Mouse (Mus musculus) telencephalon, adult 2 months (tissue): ENCODE results near the gene Ssbp3.

Source experiments
- DNase-seq: peaks from one replicate; pipeline ENCODE4 v3.0.0-alpha.2; 2011; ENCODE audit warnings: low read depth, low spot score

Ssbp3 gene

DNA sequence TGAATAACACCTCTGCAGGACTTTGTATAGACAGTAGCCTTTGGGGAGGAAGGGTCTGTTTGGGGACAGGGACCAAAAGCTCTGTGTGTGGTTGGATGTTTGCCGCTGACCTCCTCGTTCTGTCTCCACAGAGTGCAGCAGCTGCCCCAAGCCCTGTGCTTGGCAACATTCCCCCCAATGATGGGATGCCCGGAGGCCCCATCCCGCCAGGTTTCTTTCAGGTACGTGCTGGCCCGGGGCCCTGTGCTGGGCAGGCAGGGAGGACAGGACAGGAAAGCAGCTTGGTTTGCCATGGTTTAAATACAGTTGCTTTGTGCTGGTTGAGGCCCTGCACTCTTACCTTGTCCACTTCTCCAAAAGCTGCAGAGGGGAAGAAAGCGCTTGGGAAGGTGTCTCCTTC lies 99.0 kb downstream of the Ssbp3 start:
- no peak for DNase-seq

DNA sequence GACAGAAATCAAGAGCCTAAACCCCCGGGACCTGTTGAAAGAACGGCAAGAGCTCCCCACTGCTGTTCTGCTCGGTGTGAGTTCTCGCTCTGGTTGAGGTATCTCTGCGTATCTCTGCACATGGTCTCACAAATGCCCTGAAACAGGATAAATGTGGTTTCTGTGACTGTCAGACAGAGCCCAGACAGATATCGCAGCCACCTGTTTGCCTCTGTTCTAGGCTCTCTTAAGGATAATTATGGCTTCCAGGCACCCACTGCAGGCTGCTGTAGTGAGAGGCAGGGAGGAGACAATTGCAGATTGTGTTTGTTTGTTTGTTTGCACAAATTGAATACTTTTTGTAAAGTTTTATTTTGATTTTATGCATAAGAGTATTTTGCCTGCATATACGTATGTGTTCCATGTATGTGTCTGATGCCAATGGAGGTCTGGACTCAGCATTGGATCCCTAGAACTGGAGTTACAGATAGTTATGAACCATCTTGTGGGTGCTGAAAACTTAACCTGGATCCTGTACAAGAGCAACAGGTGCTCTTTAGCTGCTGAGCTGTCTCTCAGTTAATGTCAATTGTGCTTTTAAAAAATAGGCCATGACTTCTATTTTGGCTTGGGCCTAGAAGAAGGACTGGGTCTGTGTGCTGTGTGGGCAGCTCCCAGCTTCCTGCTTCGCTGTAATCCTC lies 101.0 kb downstream of the Ssbp3 start:
- no peak for DNase-seq

DNA sequence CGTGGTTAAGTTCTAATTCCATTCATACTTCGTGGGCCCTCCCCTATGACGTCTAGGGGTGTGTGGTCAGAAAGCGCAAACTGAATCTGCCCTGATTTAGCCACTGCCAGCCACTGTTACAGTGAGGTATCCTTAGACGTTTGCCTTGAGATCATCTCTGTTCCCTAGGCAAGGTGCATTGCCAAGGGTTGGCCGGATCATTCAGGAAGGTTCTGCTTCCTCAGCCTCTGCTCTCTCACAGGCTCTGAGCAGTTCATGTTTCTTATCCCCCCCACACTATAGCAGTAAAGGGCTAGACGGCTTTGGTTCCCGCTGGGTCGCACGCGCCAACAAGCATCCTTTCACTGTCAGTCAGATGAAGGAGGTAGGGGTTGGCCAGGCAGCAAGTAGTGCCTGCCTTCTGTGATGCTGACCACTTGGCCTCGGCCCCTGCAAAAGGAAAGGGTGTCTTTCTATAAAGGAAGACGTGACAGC lies 101.5 kb downstream of the Ssbp3 start:
- DNase-seq, result no peak

DNA sequence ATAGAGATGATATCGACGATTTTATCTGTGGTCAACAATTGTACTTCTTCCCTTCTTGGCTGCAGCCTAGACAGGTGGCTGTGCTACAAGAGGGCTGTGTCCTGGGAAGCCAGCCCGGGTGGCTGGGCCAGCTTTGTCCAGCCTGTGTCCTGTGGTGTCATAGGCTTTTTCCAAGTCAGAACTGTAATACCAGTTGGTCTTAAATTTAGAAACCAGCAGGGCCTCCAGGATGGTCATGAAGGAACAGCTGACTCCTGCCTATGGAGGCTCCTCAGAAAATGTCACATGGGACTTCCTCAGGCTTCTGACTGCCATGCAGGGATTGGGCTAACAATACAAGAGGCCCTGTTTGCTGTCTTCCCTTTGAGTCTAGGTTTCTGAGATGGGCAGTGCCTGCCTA lies 102.1 kb downstream of the Ssbp3 start:
- DNase-seq, result no peak

DNA sequence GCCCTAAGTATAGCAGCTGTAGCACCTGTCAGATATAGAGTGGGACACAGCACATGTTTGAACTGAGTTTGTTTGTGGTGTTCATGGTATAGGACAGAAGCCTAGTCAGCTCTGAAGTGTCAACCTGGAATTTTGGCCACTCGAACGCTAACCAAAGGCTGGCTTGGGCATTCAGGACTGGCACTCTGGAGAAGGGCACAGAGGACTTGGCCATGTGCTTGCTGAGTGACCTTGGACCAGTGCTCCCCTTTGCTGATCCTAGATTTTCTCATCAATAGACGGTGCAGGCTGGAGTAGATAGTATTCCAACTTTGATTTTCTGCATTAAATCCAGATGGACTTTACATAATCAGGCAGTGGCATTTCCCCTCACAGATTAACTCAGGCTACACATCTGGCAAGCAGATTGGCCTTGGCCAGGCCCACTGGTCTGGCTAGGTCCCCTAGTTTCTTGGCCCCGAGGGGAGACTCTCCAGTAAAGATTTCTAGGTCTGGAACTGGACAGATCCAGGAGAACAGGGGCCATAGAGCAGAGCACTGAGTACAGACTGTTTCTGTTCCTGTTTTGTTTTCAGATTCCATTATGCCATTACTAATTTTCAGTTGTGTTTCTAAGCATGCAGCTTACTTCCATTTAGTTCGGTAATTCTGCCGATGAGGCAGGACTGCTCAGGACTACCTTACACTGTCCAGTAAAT lies 102.8 kb downstream of the Ssbp3 start:
- DNase-seq, result no peak

DNA sequence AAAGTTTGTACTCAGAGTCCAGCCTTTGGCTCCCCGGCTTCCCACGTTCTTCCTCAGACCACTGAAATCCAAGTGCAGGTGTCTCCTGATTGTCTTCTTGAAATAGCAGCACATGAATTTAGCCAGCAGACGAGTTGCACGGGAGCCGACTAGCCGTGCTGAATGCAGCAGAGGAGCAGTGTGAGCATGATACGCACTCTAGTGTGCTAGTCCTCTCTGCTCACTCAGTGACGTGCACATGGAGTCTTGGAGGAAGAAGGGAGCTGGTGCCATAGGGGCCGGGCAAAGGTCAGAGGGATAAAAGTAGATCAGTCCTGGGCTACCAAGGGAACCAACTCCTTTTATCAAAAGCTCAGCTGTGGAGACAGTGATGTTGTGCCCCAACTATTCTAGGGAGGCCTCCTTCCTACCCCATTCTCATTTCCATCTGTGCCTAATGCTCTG lies 103.3 kb downstream of the Ssbp3 start:
- DNase-seq, result no peak

DNA sequence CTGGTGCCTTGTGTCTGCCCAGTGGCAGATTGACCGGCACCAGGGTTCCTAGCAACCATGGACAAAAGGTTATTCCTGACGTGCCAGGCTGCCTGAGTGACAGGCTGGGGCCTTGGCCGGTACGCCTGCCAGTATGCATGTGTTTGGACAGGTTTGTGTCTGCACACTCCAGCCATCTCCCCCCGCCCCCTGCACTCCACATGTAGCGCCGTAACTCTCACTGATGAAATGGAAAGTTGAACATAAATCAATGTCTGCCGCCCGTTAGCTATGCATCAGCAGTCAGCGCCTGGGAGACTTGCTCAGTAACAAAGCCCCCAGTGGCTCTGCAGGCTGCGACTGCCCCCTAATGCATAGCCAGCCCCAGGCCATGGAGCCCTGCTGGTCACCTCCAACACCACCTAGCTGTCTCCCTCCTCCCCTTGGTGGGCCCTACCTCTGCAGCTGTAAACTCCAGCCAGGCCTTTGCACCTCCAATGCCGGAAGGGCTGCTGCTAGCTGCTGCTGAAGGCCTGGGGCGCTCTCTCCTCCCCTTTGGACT lies 105.5 kb downstream of the Ssbp3 start:
- DNase-seq, result no peak

DNA sequence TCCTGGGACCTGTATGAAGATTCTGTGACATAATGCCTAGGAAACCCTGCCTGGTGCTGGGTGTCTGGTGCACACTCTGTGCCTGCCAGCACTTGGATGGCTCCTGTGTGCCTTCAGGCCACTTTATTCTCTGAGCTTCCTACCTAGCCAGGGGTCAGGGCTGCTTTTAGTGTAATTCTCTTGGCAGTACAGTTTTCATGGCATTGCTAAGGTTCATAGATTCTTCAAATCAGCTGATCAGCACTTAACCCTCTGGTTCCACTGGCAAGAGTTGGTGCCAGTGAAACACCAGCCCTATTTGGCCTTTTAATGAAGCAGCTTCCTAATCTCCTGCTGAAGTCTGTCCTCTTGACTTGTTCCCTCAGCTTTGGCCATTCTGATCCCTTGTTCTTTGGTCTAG lies 106.8 kb downstream of the Ssbp3 start:
- DNase-seq, result no peak

DNA sequence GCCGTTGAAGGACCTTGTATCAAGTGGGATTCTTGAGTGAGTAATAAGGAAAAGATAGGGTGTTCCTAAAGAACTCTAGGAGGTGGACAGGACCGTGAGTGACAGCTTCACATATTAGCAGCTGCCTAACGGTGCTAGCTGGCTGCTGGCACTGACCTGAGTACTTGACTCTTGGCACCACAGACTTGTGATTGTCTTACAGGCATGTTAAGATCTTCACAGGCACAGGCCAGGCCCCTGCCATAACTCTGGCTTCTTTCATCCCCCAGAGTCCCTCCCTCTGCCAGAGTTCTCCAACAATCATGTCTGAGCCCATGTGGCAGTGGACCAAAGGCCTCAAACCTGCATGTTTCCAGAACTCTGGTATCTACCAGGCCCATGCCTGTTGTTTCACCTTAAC lies 108.0 kb downstream of the Ssbp3 start:
- no peak for DNase-seq

DNA sequence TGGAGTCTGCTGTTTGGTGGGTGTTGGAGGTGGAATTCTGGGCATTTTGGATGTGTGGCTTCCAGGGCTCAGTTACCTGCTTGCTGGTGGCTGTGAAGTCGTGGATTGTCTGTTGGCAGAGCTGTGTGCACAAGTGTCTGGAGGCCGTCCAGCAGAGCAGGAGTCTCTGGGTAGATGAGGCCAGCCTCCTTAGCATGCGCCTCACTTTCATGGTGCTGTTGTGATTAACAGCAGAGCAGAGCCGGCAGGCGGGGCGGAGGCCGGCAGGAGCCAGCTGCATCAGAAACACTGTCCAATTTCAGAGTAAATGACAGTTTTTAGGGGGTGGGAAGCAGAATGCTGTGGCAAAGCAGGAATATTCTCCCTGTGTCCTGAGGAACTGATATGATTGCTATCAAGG lies 108.5 kb downstream of the Ssbp3 start:
- DNase-seq, result peak; percentile 41

DNA sequence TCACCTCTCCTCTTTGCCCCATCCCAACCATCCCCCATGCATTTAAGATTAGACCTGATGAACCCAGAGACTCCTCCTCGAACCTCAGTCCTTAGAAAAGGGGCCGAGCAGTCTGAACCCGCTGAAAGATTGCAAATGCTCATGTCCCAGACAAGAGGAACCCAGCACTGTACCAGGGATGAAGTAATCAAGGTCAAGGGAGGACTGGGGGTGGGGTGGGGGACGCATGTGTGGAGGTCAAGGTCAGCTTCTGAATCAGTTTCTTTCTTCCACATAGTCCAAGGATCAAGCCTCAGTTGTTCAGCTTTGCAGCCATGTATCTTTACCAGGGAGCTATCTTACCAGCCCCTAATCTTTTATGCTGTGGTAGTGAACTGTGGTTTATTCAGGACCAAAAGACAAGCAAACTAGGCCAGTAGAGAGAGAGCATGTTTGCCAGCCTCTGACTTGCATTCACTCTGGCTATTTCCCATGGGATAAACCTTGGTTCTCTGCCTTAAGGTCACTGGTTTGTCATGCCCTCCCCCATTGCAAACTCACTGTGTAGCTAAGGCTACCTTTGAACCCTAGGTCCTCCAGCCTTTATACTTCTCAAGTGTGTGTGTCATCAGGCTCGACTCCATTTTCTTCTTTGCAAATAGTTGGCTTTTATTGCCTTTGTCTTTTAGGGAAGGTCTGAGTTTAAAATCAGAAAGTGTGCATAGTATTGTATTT lies 109.9 kb downstream of the Ssbp3 start:
- DNase-seq, result no peak

DNA sequence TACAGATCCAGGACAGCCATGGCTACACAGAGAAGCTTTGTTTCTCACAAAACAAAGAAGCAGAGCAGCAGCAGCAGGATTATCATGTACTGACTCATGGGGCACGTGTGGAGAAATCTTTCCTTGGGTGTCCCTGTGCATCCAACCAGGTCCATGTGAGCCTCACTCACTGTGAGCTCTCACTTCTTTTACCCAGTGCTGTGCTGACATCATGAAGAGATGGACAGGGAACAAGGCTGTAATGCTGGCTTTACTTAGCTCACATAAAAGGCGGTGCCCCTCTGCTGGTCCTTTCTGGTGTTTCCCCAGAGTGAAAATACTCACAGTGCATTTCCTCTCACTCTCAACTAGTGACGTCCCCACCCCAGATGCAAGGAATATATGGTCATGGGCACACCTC lies 111.0 kb downstream of the Ssbp3 start:
- no peak for DNase-seq

DNA sequence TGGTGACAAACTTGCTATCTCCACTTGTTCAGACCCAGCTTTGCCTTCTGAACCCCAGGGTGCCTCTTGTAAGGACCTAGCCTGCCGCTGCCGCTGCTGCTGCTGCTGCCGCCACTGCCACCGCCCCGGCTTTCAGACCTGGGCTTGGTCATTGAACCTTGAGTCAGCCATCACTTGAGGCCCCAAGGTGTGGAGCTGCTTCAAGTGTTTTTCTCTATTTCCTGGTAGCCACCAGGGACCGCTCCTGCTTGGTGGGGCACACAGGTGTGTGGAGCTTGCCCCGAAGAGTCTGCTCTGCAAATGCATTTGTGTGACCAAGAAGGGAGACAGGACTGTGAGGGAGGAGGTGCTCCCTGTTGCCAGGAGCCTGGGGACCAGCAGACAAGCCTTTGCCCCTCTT lies 114.4 kb downstream of the Ssbp3 start:
- no peak for DNase-seq

DNA sequence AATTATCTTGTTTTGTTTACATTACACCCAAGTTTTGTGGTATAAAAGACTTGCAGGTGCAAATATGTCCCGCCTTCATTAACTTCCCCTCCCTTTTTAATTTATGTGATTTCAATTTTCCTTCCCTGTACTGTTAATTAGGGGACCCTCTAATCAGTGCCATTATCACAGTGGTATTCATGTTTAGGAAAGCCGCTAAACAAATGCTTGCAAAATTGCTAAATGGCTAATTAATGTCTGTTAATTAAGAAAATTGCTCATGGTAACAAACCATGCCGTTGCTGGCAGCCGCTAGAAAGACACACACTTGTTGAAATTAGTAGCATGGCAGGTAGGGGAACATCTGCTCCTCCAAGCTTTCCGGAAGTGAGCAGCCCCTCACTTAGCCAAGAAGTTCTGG lies 114.9 kb downstream of the Ssbp3 start:
- no peak for DNase-seq

DNA sequence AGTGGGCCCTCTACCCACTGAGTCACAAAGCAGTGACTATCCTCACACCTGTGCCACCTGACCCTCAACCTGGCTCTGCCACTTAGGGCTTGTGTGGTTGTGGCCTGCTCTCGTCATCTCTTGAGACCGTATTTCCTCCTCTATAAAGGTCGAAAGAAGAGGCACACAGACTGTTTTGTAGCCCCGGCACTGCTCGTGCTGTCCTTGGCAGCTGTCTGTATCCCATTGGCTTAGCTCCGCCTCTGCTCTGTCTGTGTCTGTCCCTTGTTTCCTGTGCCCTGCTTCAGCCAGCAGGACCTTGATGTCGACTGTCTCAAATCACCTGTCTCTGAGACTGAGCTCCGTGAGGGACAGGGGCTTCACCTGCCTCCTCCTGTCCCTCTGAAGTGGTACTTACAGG lies 116.0 kb downstream of the Ssbp3 start:
- no peak for DNase-seq

DNA sequence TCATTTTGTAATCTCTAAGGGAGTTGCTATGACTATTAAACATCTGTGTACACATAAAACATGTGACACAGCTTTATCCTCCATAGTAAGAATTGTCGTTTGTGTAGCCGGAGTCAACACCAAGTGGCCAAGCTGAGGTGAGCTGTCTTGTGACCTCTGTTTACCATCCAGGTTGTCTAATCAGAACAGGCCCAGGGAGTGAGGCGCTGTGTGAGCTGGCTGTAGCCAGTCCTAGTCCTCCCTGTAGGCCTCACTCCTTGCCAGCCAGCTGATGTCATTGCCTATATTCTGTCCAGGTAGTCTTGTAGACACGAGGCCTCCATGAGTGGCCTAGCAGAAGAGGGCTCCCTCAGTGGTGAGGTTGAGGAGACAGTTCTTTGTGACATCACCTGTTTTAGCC lies 125.2 kb downstream of the Ssbp3 start:
- DNase-seq, result no peak

DNA sequence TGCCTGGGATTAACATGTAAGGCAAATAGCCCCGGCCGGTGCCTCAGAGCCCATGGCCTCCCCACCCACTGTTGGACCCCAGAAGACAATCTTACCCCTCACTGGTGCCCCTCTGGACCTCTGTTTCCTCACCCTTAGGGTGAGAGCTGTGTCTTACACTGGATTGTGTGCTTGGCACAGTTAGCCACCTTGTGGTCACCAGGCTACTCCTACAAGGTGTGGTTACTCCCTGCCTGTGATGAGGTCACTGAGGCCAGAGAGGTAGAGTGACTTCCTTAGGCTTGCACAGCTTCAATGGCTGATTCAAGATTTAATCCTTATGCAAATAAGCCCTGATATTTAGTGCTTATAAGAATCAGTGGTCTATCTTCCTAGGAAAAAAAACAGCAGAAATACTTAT lies 126.5 kb downstream of the Ssbp3 start:
- DNase-seq, result no peak

DNA sequence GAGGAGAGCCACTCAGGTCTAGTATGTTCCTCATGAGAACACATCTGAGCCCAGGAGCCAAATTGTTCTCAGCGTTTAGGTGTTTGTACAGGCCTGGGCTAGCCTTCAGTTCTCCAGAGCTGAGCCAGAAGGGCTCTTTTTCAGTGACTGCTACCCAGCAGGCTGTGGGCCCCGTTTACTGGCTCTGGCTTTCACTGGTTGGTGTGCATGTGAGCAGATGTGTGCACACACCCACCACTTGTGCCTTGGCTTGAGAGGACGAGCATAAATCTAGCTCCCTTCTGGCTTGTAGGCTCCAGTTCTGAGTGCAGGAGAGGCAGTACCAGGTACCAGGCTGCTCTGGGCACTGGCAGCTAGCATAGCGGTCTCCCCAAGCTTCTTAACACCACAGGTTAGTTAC lies 127.8 kb downstream of the Ssbp3 start:
- DNase-seq, result no peak

DNA sequence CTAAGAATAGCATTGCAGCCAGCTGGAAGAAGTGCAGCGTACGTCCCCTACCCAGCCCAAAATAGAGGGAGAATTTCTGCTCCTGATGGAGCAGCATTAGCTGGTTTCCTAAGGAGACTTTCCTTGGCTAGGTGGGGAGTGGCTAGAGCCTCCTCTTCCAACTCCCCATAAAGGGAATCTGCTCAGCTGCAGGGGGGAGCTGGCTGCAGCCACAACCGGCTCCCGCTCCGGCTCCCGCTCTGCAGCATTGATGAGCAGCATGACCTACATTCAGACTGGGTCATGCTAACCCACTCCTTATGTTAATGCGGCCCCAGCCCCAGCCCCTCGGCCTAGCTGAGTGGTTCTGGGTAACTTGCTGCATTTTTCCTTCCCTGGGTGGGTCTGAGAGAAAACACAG lies 128.8 kb downstream of the Ssbp3 start:
- peak; percentile 38 for DNase-seq

DNA sequence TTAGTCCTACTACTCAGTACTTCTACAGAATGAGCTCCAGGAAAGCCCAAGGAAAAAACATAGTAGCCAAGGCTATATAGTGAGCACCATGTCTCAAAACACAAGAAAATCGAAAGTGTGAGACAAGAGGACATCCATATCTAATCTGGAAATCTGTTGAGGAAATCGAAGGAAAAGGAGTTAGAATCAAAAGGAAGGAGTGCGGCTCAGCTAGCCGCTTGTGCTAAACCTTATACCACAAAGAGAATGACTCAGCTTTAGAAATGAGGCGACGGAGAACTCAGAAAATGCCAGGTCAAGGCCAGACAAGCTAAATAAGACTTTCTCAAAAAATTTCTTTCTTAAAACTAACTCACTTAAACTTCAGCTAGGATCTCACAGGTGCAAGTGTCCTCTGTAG lies 131.8 kb downstream of the Ssbp3 start:
- no peak for DNase-seq

DNA sequence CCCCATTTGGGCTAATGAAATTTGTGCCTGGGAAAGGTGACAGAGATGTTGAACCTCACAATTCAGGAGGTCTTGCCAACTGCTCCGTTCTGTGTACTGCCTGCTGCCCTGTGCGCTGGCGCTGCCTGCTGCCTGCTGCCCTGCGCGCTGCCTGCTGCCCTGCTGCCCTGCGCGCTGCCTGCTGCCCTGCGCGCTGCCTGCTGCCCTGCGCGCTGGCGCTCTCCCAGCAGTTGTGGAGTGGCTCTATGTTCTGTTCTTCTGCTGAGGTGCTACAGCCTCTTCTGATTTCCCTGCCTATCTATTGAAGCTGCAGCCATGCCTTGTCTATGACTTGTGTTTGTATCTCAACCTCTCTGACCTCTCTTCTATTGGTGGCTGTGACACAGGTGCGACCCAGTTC lies 134.7 kb downstream of the Ssbp3 start:
- no peak for DNase-seq

DNA sequence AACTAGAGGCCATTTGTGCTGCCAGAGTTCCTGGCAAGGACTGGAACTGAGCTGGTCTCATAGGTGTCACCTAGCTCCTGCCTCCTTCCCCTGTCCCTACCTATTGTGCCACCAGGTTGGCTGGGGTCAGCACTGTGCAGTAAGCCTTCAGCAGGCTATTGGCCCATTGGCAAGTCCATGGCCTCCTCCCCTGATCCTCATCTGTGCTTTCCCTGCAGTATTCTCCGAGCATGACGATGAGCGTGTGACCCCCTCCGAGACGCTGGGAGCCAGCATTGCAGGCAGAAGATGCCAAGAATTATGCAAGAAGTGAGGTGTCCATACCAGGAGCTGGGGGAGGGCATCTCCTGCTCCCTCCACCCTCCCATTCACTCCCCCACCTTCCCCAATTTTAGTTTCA lies 137.3 kb downstream of the Ssbp3 start:
- DNase-seq, result no peak
